Mouse (Mus musculus): ENCODE measurements at regions not wholly inside any gene's neighbourhood (a gene's known extent, or its start where the extent isn't known, plus 50 kb on each side); places are given as distances from the start of the nearest gene placed in this dataset.

DNA sequence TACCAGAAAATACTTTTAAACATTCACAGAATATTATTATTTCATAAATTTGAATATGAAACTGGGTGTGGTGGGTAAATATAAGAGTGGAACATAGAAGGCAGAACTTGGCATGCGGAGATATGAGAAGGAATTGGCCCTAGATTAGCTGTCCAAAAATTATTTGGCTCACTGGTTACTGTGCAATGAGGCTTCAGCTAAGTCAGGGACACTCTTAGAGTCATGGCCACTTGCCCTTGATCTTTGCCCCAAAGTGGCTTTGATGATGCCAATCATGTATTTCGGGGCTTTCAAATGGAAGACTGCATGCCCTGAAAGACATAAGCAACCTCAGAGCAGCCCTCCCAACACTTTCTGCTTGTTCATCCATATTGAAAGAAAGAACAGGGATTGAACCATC is 76.9 kb downstream of the Pxdc1 start:
- DNase-seq (ENCODE audit: low spot score in 2 of 2): no peak

DNA sequence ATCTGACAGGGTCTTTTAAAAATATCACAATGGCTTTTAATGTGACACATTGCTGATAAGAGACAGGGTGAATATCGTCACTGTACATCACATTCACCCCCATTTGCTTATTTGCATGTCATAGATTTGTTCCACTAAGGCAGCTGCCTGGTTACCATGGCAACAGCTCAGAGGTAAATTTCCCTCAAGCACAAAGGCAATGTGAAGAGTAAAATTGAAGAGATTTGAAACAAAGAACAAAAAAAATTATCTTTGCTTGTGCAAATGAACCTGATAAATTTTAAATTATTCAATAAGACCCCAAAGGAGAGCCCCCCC is 77.3 kb downstream of the Pxdc1 start:
- no peak for DNase-seq (ENCODE audit: low spot score in 2 of 2)

DNA sequence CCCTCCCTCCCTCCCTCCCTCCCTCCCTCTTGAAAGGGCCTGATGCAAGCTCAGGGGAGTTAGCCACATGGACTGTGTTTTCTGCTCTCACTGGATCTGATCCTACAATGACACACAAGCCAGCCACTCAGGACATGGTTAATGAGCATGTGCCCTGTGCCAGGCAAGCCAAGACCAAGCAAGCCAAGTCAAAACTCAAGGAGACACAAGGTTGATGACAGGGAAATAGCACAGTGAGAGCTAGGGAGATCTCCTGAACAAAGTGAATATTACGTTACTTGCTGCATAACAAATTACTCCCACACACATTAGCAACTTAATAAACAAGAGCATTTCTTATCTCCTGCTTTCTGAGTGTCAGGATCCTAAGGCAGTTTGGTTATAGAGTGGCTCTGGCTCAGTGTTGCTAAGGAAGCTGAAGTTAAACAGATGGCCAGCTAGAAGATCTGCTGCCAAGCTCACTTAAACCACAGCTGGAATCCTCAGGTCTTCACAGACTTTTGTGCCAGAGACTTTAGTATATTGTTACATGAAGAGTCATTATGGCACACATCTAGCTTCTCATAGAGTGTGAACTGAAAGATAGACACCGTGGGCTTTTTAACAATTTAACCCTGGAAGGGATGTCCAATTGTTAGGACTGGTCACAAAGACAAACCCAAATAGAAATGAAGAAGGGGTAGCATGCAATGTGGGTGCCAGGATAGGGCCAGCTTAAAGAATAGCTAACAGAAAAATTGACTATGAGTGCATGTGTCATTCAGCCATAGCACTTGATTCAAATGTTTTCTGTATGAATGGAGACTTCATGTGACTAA is 77.9 kb downstream of the Pxdc1 start:
- DNase-seq (ENCODE audit: low spot score in 2 of 2): no peak

- no peak for DNase-seq (ENCODE audit: low spot score in 2 of 2)
Measured at GRCm38 (mm10) chr13:34569312-34569711, 84.0 kb downstream of the Pxdc1 start.

DNA sequence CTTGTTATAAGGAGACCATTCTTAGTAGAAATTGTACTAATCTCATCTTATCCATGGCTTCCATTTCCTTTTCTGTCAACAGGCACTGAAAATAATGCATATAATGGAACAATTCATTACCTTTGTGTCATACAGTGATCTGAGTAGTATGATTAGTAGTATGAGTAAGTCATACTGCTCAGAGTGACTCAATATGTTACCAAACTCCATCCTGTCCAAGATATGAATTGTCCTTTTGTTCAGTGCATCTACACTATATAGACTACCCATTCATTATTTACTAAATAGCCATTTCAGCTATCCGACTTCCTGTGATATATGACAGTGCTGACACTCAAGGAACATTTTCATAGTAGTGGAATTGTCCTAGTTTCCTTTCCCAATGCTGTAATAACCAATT is 86.6 kb downstream of the Pxdc1 start:
- DNase-seq (ENCODE audit: low spot score in 2 of 2): no peak

DNA sequence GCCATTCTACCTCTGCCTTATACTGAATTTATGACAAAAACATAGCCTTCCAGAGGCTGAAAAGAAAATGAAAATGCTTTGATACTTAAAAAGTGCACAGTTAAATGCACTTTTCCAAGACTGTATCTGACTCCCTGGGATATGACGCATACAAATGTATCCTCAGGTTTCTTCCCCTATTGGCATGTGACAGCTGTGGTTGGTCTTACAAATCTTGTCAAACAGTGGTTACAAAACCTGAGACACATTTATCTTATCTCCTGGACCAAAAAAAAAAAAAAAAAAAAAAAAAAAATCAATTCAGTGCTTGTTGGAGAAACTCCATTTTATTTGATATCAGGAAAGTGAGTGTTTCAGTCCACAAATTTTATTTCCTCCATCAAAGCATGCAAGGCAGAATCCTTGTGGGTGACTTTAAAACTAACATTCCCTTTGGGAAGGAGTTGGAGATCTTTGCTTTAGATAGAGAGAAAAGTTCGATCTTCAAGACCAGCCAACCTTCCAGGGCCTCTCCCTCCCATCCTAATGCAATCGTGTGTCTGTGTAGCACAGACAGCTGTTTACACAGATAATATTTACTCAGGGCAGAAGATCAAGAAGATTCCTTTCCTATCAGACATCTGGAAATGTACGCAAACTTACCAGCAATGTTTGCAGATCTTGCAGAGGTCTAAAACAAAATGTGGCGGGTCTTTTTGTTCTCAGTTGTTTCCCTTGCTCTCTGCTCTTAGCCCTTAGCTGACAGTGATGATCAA is 103.0 kb downstream of the Pxdc1 start:
- no peak for DNase-seq (ENCODE audit: low spot score in 2 of 2)

DNA sequence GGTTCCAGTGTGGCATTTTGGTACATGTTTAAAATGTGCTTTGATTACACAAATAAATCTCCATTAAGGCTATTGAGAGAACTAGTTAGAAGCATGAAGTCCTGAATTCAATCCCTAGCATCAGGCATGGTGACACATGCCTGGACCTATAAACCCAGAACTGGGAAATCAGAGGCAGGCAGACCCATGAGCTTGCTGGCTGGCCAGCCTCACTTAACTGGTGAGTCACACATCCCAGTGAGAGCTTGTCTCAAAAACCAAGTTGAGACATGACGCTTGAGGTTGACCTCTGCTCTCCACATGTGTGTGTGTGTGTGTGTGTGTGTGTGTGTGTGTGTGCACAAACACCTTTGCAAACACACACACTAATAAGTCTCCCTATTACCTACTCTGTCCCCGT is 112.6 kb downstream of the Pxdc1 start:
- DNase-seq (ENCODE audit: low spot score in 2 of 2): no peak

DNA sequence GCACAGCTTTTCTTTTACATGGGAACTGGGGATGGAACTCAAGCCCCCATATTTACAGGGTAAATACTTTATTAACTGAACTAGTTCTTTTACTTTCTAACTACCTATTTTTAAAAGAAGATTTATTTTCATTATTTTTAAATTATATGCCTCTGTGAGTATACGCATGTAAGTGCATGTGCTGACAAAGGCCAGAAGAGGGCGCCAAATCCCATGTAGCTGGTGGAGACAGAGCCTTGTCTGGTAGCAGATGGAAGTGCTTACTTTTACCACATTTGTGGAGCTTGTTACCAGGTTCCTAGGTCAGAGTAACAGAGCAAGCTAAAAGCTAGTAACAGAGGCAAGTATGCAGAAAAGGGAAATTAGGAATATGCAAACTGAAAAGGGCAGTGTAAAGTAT is 119.4 kb downstream of the Pxdc1 start:
- DNase-seq (ENCODE audit: low spot score in 2 of 2): no peak

DNA sequence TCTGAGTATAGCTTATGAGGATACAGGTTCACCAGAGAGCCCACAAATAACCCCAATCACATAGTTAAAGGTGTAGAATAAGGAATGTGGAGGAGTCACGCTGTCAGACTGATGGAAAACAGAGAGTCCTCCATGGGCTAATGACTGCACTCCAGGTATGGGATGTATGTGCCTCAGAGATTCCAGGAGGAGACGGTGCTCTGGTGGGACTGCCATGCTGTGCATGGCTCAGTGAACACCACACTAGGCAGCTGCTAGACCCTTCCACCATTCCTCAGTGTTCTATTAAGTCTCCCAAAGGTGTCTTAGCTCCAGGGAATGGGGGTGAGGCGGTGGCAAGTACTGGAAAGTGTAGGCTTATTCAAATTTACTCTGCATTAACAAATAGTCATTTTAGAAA is 142.0 kb downstream of the Pxdc1 start:
- no peak for DNase-seq (ENCODE audit: low spot score in 2 of 2)

DNA sequence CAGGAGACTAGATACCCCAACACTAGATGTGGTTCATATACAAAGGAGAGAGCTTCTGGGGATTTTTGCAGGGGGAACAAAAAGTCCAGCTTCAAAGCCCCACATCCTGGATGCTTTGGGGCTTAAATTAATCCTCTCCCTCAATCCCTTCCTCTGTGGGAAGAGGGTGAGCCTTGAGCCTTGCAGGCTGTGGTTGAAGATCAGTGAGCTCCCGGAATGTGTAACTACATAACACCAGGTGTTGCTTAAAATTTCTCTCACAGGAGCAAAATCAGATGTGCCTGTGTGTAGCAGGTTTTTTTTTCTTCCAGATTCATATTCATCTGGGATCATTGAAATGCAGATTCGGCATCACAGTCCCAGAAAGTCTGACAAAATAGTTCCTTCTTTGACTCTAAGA is 146.1 kb downstream of the Pxdc1 start:
- no peak for DNase-seq (ENCODE audit: low spot score in 2 of 2)

- no peak for DNase-seq (ENCODE audit: low spot score in 2 of 2)
Measured at GRCm38 (mm10) chr13:34505861-34506260, 147.4 kb downstream of the Pxdc1 start.

DNA sequence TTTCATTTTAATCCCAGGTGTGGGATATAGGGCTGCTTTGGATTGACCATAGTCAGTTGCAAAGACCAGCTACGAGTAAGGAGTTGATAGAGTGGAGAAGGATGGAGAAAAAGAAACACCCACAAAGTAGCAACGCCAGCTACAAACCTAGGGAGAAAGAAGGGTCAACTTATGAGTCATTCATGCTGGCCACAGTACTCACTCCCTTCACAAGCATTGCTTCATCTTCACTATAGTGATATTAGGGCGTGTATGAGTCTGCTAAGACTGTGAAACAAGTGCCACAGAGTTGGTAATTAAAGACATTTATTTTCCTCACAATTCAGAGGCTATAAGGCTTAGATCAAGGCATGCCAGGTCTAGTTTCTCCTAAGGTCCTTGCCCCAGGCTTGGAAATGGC is 148.4 kb downstream of the Pxdc1 start:
- DNase-seq (ENCODE audit: low spot score in 2 of 2): no peak

GRCm38 (mm10) chr13:34498910-34499309 is 153.9 kb upstream of the Slc22a23 start:
- DNase-seq (ENCODE audit: low spot score in 2 of 2): no peak

- no peak for DNase-seq (ENCODE audit: low spot score in 2 of 2)
Measured at GRCm38 (mm10) chr13:34497667-34498066, 152.7 kb upstream of the Slc22a23 start.

- DNase-seq (ENCODE audit: low spot score in 2 of 2): no peak
Measured at GRCm38 (mm10) chr13:34484831-34485230, 139.8 kb upstream of the Slc22a23 start.

DNA sequence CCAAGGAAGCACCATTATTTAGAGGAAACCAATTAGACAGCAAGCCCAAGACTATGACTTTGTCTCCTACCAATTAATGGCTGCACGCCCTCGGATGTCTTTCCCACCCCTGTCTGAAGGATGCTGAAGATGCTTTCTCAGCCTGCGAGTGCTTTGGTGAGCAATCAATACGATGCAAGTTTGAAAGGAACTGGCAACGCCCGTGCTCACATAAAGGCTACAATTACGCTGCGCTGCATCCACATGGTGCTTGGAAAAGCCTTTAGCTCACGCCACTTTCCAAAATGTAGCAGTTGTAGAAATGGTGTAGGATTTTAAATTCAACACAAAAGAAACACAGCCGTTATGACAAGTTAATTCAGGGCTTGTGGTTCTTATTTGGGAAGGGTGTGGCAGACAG is 136.5 kb upstream of the Slc22a23 start:
- DNase-seq (ENCODE audit: low spot score in 2 of 2): no peak

GRCm38 (mm10) chr13:34470410-34470809 is 125.4 kb upstream of the Slc22a23 start:
- no peak for DNase-seq (ENCODE audit: low spot score in 2 of 2)

DNA sequence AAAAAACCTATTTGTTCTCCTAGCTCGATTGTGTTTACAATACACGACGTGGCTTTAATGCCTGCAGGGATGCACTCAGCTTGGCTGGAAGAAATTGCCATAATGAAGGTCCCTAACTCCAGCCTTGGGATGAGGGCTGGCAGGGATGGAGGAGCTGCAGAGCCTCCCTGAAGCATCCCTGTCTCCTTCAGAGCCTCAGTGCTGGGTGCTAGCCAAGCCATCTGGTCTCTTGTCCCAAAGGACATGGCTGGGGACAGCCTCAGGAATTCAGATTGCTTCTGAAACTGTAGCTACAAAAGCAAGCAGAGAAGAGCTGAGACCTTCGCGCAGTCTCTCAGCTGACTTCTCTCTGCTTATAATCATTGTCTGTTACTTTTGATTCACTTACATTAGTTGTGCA is 124.6 kb upstream of the Slc22a23 start:
- no peak for DNase-seq (ENCODE audit: low spot score in 2 of 2)

- no peak for DNase-seq (ENCODE audit: low spot score in 2 of 2)
Measured at GRCm38 (mm10) chr13:34468132-34468748, 123.3 kb upstream of the Slc22a23 start.

GRCm38 (mm10) chr13:34465862-34466430 is 121.0 kb upstream of the Slc22a23 start:
- DNase-seq (ENCODE audit: low spot score in 2 of 2): no peak

DNA sequence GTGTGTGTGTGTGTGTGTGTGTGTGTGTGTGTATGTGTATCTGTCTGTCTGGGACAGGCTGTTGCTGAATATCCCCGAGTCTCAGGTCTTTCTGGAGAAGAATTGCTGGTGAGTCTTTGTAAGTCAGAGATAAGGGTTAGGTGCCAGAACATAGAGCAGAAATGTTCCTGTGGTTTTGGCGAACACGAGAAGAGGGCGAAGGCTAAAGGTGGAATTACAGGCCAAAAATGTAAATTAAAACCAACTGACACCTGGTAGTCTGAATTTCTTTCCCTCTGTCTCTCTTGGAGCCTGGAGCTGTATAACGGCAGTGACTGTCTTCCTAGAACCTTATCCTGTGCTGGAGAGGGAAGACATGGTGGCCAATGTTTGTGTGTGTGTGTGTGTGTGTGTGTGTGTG is 120.5 kb upstream of the Slc22a23 start:
- DNase-seq (ENCODE audit: low spot score in 2 of 2): no peak

DNA sequence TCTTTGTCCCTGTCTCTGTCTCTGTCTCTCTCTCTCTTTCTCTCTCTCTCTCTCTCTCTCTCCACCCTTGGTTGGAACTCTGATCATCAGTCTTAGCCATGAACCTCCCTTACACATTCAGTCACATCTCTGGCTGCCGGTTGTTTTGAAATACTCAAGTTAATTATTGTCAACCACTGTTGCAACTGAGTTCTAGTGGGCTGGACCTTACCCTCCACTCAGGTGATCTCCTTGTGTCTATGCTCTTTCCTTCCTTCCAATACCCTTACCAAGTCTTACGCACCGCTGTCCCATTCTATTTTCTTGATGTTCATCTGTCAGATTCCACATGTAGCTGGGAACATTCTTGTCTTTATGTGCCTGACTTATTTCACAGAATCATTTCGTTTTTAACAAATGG is 119.2 kb upstream of the Slc22a23 start:
- DNase-seq (ENCODE audit: low spot score in 2 of 2): no peak

Data from urinary bladder, postnatal 4 days (tissue).